Mouse (Mus musculus) liver, adult 2 months (tissue): Measurements from ENCODE around the gene Grid2ip. TPM values are rescaled to one million over a fixed set of nuclear protein-coding genes. Genes with fewer than 3 reads are reported as not detected.

Experiments used
- DNase-seq: peaks from one replicate; pipeline ENCODE4 v3.0.0-alpha.2; 2011; ENCODE audit warnings: low read depth, low spot score; ENCODE audit errors: extremely low read depth
- H3K27ac ChIP-seq: fragments of 200-500 bp; replicated peaks from 2 replicates; pipeline ENCODE4 v1.5.1; 2012; ENCODE audit warnings: low read depth, mild to moderate bottlenecking, control low read depth, inconsistent platforms, low read length; ENCODE audit not compliant: insufficient read depth
- H3K27me3 ChIP-seq: fragments of 200-500 bp; 2 replicates; pipeline ENCODE4 v1.6.1; 2012; ENCODE audit warnings: mild to moderate bottlenecking, moderate library complexity, low read length, inconsistent platforms; ENCODE audit not compliant: control insufficient read depth, insufficient read depth
- H3K36me3 ChIP-seq: fragments of 200-500 bp; 2 replicates; pipeline ENCODE4 v1.6.1; 2012; ENCODE audit warnings: low read length, inconsistent platforms; ENCODE audit not compliant: control insufficient read depth, insufficient read depth
- H3K4me1 ChIP-seq: fragments of 200-500 bp; 2 replicates; pipeline ENCODE4 v1.6.1; 2011; ENCODE audit warnings: low read length; ENCODE audit not compliant: control insufficient read depth, insufficient read depth
- H3K4me3 ChIP-seq: fragments of 200-500 bp; 2 replicates; pipeline ENCODE4 v1.5.1; 2011; ENCODE audit warnings: low read depth, mild to moderate bottlenecking, control low read depth, low read length, moderate library complexity; ENCODE audit not compliant: insufficient read depth
- H3K79me2 ChIP-seq: fragments of 200-500 bp; 2 replicates; pipeline ENCODE4 v1.6.1; 2012; ENCODE audit warnings: inconsistent platforms, mild to moderate bottlenecking, low read length, moderate library complexity; ENCODE audit not compliant: control insufficient read depth, insufficient read depth
- H3K9ac ChIP-seq: fragments of 200-500 bp; 2 replicates; pipeline ENCODE4 v1.6.1; 2012; ENCODE audit warnings: low read depth, mild to moderate bottlenecking, control low read depth, inconsistent platforms, low read length
- CTCF ChIP-seq: fragments of 200-500 bp; IDR thresholded peaks from 2 replicates; pipeline ENCODE4 v1.5.1; 2011; ENCODE audit warnings: low read depth, low read length, control low read depth
- POLR2A ChIP-seq: fragments of 200-500 bp; IDR thresholded peaks from 2 replicates; pipeline ENCODE4 v1.6.1; 2011; ENCODE audit warnings: low read length, control low read depth; ENCODE audit not compliant: insufficient read depth; ENCODE audit errors: extremely low read depth
- WGBS: fragments of 180-500 bp; shearing (Covaris S2); methylation state at CpG from one replicate; pipeline ENCODE4 v1.1.7; 2018; 5-methylcytosine and 5-hydroxymethylcytosine counted together
- polyA plus RNA-seq: library from polyadenylated mRNA; depleted of rRNA; stranded (reverse); fragments of >200 nt; gene quantifications from 2 replicates; pipeline ENCODE4 v1.2.3, GENCODE M21; 2012
- total RNA-seq: library from RNA; depleted of rRNA; stranded (reverse); fragments of >200 nt; gene quantifications from 2 replicates; pipeline ENCODE4 v1.2.3, GENCODE M21; 2014

The Grid2ip gene
- total and polyA plus RNA-seq, 2 experiments = 0.13 TPM; not detected in 1

GRCm38 (mm10) chr5:143400501-143400900 is 43.4 kb downstream of the Grid2ip start:
- H3K79me2 ChIP-seq = peaks cover 8% of the 10 kb centered on the region; the same call in 1 of the 2 replicates
- peak overlapping the region; percentile 20 for H3K9ac ChIP-seq
- peak; percentile 81 for DNase-seq
- H3K36me3 ChIP-seq = no peaks in the 10 kb centered on the region
- H3K27ac ChIP-seq = peak overlapping the region; percentile 59
- H3K27me3 ChIP-seq = no peaks in the 10 kb centered on the region
- TF ChIP-seq POLR2A (no peak), CTCF (no peak)
- whole genome bisulfite sequencing = 21% methylated on average over 12 of the region's 12 CpGs
- peaks cover 25% of the 10 kb centered on the region for H3K4me1 ChIP-seq
- no peak overlapping the region for H3K4me3 ChIP-seq

- Histone ChIP-seq H3K36me3 (peaks cover 4% of the 10 kb centered on the region; the same call in 1 of the 2 replicates), H3K4me3 (no peak overlapping the region), H3K4me1 (peaks cover 30% of the 10 kb centered on the region), H3K79me2 (peaks cover 14% of the 10 kb centered on the region; the same call in 1 of the 2 replicates), H3K9ac (no peak overlapping the region), H3K27me3 (no peaks in the 10 kb centered on the region), H3K27ac (peak overlapping the region; percentile 38; the same call in 1 of the 2 replicates)
- peak; percentile 90 for DNase-seq
- TF ChIP-seq CTCF (no peak), POLR2A (no peak)
- 11% methylated on average over 2 of the region's 2 CpGs for WGBS
Observed at GRCm38 (mm10) chr5:143401556-143401955, 44.4 kb downstream of the Grid2ip start.

GRCm38 (mm10) chr5:143403221-143404147 is 46.3 kb downstream of the Grid2ip start, which contains the start of gene Kdelr2:
Gene Kdelr2, plus strand, starts transcription at chr5:143403838.
- Histone ChIP-seq H3K79me2 (peaks cover 29% of the 10 kb centered on the region), H3K4me3 (peak within 1 kb of the TSS; percentile 96), H3K27ac (peak within 1 kb of the TSS; percentile 95), H3K4me1 (peaks cover 35% of the 10 kb centered on the region), H3K9ac (peak within 1 kb of the TSS; percentile 99), H3K36me3 (peaks cover 12% of the 10 kb centered on the region; the same call in 1 of the 2 replicates), H3K27me3 (no peaks in the 10 kb centered on the region)
- peak; percentile 66 for DNase-seq
- TF ChIP-seq POLR2A (peak; percentile 96), CTCF (no peak)
- WGBS = 1% methylated on average over 71 of the region's 72 CpGs

- no peaks in the 10 kb centered on the region for H3K27me3 ChIP-seq
- peak overlapping the region; percentile 95 for H3K27ac ChIP-seq
- H3K4me3 ChIP-seq = peak overlapping the region; percentile 96
- peak overlapping the region; percentile 99 for H3K9ac ChIP-seq
- TF ChIP-seq POLR2A = no peak
- TF ChIP-seq CTCF = no peak
- under 1% methylated on average over 34 of the region's 34 CpGs for WGBS
- H3K4me1 ChIP-seq = peaks cover 40% of the 10 kb centered on the region
- DNase-seq = no peak
- peaks cover 34% of the 10 kb centered on the region for H3K79me2 ChIP-seq
- H3K36me3 ChIP-seq = peaks cover 12% of the 10 kb centered on the region; the same call in 1 of the 2 replicates
Observed at GRCm38 (mm10) chr5:143404148-143404930, 47.2 kb downstream of the Grid2ip start.

GRCm38 (mm10) chr5:143405200-143405599 is 48.1 kb downstream of the Grid2ip start:
- Histone ChIP-seq H3K4me1 (peaks cover 47% of the 10 kb centered on the region), H3K27ac (peak overlapping the region; percentile 88), H3K9ac (peak overlapping the region; percentile 46), H3K79me2 (peaks cover 41% of the 10 kb centered on the region), H3K4me3 (peak overlapping the region; percentile 21; the same call in 1 of the 2 replicates), H3K36me3 (peaks cover 12% of the 10 kb centered on the region; the same call in 1 of the 2 replicates), H3K27me3 (no peaks in the 10 kb centered on the region)
- 19% methylated on average over 9 of the region's 9 CpGs for WGBS
- peak; percentile 100 for DNase-seq
- no peak for TF ChIP-seq CTCF
